Mouse (Mus musculus) urinary bladder, adult 2 months (tissue): ENCODE measurements around the gene Rnf220. TPM values are rescaled to one million over a fixed set of nuclear protein-coding genes. Genes with fewer than 3 reads are reported as not detected.
"Not testable (repeated sequence)": the region's sequence is repeated elsewhere in the genome, so short reads cannot be mapped to it uniquely, and the experiment has no call there.

Experiments used
- DNase-seq: peaks from one replicate; pipeline ENCODE4 v3.0.0; 2022; ENCODE audit warnings: low spot score
- polyA plus RNA-seq: library from polyadenylated mRNA; depleted of rRNA; stranded (reverse); fragments of >200 nt; gene quantifications from 2 replicates; pipeline ENCODE4 v1.2.3, GENCODE M21; 2012

The Rnf220 gene
- polyA plus RNA-seq, 1 experiment, result 66.2 TPM

DNA sequence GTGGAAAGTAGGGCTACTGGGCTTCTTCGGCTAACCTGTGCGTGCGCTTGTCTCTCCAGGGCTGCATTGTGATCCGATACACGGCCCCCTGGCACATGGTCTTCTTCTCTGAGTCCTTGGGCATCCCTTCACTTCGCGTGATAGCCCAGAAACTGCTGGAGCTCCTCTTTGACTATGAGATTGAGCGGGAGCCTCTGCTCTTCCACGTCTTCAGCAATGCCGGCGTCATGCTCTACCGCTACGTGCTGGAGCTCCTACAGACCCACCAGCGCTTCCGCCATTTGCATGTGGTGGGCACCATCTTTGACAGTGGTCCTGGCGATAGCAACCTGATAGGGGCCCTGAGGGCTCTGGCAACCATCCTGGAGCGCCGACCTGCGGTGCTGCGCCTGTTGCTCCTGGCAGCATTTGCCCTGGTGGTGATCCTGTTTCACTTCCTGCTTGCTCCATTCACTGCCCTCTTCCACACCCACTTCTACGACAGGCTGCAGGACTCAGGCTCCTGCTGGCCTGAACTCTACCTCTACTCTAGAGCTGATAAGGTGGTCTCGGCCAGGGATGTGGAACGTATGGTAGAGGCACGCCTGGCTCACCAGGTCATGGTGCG is 228.9 kb downstream of the Rnf220 start:
- DNase-seq, result no peak

DNA sequence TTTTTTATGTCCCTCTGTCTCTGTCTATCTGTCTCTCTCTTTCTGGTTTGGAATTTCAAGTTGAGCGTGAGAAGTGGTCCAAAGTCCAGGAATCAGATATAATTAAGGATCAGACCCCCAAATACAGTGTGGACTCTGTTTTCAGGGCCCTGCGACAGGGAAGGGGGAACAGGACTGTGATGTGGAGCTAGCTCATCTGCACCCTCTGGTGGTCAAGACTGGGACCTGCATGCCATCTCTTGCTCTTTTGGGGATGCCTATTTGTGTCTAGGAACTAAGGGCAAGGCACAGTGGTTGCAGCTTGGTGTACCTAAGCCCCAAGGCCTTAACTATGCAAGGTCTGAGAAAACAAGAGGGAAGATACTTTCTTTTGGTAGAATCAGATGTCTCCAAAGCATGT is 229.6 kb downstream of the Rnf220 start:
- no peak for DNase-seq

DNA sequence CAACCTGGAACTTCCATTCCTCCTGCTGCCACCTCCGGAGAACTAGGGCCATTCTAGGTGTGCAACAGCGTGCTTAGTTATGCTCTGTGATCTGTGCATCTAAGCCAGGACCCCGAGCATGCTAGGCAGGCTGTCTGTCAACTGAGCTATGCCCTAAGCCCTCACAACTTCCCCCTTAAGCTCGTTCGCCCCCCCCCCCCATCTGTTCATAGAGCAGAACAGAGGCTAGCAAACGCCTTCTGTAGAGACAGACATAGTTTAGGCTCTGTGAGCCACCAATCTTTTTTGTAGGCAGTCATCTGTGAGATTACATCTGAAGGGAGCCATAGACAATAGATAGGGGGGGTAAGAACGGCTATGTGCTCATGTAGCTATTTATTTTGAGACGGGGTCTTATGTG is 233.9 kb downstream of the Rnf220 start:
- no peak for DNase-seq

DNA sequence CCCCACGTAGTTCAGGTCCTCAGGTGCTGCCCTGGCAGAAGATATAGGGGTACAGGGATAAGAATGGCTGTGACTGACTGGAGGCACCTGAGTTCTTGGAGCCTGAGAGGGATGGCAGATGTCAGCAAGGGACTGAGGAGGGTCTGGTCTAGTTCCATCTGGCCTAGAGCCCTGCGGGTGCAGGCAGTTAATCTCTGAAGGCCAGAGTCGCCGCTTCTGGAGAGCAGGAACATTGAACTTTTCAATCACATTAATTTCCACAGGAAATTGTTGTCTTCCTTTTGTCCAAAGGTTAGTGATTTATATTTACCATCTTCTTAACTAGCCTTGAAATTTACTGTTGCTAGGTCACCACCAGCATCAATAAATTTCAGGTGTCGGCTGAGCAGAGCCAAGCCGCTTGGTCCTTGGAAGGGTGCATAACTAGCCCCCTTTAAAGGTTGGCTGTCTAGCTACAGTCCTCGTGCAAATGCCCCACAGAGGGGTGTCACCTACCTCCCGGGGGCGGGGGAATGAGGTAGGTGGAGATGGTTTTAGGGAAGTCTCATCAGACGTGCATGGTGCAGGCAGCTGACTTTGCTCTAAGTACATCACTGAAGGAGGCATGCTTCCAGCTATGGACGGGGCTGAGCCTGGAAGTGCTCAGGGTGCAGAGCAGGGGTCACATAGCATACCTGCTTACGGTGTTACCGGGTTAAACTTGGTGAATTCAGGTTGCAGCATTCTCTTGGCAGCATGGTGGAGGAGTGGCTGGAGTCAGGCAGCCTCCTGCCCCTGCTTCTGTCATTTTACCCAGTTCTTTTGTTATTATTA is 234.5 kb downstream of the Rnf220 start:
- DNase-seq, result no peak

DNA sequence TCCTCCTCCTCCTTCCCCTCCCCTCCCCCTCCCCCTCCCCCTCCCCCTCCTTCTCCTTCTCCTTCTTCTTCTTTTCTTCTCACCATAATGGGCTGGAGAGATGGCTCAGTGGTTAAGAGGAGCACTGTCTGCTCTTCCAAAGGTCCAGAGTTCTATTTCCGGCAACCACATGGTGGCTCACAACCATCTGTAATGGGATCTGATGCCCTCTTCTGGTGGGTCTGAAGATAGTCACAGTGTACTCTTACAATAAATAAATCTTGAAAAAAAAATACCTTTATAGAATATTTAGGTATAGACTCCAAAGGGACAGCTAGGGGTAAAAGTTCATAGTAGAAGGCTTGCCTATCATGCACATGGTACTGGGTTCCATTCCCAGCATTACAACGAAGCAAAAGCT is 235.6 kb downstream of the Rnf220 start:
- DNase-seq, result no peak

DNA sequence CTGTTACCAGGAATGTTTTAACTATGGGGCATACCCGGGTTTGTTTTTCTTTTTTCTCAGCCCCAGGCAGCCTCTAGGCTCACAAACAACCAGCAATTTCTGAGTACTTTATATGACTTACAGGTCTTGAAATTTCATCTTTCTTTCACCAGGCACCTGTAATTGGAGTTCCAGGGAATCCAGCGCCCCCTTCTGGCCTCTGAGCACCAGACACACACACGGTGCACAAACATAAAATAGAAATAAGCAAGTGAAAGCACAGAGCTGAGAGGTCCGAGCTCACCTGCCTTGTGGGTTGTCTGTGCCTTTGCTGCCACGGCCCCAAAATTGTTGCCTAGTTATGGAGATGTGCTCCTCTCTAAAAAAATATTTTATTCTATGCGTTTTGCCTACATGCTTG is 236.9 kb downstream of the Rnf220 start:
- DNase-seq, result not testable (repeated sequence)

DNA sequence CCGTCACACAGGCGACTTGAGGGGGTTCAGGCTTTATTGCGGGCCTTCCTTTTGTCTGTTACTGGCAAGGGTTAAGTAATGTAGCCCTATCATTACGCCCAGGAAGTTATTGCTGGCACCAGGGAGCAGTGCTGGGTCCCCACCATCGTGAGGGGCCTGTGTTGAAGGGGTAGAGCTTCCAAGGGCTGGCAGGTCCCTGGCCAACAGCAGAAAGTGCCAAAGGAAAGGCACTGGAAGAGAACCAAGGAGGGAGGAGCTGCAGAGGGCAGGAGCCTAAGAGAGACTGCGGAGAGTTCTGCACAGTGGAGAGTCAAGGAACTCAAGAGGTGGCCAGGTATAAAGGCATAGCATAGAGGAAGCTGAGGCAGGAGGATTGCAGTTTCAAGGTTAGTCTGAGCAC is 242.2 kb downstream of the Rnf220 start:
- no peak for DNase-seq

DNA sequence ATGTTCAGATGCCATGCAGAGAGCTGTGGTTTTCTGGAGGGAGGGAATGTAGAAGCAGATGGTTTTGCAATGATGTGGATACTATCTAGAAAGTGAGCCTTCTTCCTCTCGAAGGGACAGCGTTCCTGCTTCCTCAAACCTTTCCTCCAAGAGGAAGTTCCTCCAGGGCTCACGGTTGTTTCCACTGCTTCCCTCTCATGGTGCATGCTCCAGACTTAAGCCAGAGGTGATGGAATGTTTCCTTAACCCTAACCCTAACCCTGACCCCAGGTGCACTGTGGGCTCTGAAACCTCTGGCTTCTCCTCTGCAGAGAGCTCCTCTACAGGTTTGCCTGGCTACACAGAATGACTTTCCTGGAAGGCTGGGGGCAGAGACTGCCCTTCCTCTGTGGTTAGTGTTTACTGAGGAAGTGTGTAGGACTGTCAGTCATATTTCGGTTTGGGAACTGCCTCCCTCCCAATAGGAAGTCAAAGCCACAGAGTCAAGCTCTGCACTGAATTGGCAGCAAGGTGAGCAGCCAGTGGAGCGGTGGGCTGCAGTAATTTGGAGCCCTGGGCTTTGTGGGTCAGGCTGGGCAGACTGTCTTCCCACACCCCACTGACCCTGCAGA is 242.7 kb downstream of the Rnf220 start:
- DNase-seq, result no peak

DNA sequence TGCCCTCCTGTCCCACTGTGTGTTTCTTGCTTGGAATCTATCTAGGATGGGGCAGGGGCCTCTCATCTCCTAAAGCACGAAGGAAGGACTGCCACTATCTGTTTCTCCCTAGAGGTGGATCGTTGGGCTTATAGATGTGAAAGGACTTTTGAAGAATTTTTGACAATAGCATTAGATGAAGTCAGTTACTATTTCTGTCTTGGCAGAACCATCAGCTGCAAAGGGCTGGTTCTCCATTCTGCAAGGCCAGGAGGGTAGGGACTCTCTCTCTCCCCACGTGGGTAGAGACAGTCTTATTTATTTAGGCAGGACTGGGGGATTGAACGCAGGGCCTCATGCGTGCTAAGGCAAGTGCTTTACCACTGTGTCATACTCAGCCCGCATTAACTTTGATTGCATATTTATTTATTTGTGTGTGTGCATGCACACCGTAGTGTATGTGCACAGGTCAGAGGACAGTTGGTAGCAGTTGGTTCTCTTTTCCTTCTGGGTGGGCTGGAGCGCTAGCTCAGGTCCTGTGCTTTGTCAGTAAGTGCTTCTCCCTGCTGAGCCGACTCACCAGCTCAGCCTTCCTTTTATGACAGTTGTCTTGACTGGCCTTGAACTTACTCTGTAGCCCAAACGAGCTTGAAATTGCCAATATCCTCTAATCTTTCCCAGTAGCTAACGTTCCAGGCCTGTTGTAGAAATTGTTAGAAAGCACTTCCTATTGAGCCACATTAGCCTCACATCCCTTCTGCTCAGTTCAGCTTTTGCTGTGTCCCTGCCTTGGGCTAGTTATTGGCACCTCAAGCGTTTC is 243.4 kb downstream of the Rnf220 start:
- no peak for DNase-seq

DNA sequence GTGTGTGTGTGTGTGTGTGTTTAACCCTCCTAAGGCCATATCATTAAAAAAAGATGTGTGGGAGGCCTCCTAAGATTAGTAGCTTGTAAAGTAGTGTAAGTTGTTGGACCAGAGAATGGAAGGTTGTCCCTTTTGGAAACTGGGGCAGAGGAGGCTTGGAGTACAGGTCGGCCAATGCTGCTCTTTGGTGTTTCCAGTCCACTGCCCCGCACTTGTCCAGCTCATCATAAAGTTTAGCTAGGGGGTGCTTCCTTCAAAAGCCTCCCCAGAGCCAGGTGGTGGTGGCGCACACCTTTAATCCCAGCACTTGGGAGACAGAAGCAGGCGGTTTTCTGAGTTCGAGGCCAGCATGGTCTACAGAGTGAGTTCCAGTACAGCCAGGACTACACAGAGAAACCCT is 244.1 kb downstream of the Rnf220 start:
- DNase-seq, result no peak

DNA sequence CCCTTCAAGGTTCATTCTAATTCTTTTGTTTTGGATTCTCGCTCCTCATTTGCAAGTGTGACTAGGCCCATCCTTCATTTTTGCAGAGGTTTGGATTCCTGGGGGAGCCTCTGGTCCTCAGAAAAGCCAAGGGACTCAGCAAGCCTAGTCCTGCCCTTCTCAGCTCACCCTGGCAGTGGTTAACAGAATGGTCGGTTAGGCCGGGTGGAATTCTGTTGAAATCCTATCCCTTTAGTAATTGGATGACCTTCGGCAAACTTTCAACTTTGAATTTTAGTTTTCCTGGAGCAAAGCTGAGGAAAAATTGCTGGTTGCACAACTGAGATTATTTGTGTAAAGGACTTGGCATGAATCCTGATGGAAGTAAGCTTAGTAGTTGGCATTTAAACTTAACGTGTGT is 244.5 kb downstream of the Rnf220 start:
- no peak for DNase-seq

DNA sequence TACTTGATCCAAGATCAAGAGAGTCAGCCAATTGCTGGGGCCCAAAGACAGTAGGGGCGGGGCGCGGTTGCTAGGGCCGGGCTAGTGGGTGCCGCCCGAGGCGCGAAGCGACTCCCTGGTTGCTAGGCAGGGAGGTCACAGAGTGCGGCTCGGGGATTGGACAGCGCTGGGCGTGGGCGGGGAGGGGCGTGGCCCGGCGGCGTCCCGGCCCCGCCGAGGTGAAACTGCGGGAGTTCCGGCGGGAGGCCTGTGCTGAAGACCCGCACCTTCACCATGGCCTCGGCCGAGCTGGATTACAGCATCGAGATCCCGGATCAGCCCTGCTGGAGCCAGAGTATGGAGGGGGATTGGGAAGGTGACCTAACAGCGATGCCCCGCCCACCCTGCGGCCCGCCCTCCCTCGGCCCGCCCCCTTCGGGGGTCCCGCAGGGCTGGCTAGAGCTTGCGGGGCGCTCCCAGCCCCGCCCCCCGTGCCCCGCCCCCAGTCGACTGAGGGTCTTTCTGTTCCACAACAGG is 245.0 kb downstream of the Rnf220 start, which contains the start of the genes Tmem53 and Armh1:
Tmem53 (plus strand) TSS at position 151 of the 516 bp plus-strand sequence.
Armh1 (minus strand) TSS at position 325 of the 516 bp plus-strand sequence.
- DNase-seq, result peak; percentile 77

DNA sequence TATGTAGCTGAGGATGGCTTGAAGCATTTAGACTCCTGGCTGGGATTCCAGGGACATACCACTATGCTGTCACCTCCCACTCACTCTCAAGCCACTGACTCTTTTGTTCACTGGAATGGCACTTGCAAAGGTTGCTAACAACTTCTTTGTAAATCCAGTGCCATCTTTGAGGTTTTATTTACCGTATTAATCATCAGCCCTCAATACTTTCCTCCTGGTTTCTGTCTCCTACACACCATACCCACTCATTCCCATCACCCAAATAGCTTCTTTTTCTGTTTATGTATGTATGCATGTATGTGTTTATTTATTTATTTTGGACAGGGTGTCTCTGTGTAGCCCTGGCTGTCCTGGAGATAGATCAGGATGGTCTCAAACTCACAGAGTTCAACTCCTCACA is 245.9 kb downstream of the Rnf220 start:
- no peak for DNase-seq

DNA sequence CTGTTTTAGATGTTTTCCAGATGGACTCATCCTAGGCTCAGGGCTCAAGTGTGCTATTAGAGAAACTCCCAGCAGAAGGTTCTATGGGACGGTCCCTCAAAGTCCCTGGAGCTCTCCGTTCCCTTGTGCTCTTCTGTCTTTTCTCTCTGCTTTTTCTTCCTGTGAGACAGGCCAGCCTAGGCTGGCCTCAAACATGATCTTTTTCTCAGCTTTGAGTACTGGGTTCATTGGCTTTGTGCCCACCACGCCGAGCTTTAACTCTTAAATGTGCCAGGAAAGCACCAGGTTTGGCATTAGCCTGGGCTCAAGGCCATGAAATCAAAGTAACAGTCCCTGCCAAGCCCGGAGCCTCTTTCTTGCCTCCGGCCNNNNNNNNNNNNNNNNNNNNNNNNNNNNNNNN is 256.0 kb downstream of the Rnf220 start:
- no peak for DNase-seq

DNA sequence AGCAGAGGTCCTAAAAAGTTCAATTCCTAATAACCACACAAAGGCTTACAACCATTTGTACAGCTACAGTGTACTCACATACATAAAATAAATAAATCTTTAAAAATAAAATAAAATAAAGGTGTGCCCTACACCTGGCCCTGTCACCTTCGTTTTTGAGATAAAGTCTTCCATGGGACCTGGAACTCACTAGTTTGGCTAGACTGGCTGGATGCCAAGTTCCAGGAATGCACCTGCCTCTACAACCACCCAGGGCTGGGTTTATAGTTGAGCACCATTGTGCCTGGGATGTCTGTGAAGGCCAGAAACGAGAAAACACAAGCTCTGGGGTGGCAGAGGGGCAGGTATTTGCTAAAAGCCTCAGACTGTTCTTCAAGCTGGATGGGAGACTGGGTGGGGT is 257.7 kb downstream of the Rnf220 start:
- DNase-seq, result no peak

DNA sequence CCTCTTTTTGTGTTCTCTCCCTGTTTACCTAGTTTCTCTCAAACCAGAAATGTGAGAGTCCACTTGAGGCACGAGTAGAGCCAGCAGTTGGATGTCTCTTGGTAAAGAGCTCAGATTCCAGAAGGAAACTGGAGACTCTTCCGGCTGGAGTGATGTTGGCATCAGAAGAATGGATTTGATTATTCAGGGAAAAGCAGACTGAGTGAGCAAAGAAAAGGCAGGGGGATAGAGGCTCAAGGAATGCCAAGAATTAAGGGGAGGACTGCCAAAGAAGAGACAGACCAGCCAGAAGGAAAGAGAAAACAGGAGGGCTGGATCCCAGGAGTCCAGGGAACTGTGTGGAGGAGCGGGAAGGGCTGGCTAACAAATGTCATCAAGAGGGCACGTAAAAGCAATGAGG is 261.0 kb downstream of the Rnf220 start:
- no peak for DNase-seq

DNA sequence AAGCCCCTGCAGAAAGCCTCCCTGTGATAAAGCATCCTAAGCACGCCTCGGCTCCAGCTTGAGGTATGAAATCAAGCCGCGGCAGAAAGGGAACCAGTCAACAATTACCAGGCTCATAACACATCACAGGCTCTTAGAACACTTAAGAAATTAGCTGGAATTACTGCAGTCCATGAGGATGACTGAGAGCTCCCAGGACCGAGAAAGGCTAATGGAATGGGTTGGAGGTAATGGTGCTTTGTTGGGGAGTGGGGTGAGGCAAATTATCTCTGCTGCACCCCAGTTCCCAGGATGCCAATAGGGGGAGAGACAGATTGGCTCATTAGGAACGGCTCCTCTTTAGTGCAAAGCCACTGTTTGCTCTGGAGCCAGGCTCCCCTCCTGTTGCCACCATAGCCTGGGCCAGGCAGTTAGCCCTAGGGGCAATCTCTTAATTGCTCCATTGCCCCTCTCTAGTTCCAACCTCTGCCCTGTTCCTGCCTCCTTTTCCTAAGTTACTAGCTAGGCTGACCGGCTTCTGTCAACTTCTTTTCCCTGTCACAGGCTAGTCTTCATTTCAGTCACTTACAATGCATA is 262.6 kb downstream of the Rnf220 start:
- no peak for DNase-seq

DNA sequence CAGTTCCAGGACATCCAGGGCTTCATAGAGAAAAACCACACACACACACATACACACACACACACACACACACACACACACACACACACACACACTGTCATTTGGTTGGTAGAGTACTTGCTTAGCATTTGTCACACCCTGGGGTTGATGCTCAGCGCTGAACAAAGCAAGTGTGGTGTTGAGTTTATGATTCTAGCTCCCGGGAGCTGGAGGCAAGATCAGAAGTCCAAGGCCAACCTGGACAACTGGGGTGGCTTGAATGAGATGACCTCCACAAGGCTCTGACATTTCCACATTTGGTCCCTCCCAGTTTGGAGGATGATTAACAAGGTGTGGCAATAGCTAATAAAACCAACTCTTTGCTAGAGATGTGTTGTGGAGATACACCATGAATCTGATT is 265.6 kb downstream of the Rnf220 start:
- no peak for DNase-seq

DNA sequence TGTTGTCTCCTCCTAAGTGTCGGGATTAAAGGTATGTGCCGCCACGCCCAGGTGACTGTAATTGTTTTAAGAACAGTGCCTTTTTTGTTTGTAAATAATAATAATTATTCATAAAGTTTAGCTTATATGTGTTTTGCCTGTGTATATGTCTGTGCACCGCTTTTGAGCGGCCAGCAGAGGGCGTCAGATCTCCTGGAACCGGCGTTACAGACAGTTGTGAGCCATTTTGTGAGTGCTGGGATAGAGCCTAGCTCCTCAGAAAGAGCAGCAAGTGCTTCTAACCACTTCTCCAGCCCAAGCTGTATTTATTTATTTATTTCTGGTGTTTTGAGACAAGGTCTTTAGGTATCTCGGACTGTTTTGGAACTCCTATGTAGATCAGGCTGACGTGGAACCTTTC is 266.5 kb downstream of the Rnf220 start:
- no peak for DNase-seq

DNA sequence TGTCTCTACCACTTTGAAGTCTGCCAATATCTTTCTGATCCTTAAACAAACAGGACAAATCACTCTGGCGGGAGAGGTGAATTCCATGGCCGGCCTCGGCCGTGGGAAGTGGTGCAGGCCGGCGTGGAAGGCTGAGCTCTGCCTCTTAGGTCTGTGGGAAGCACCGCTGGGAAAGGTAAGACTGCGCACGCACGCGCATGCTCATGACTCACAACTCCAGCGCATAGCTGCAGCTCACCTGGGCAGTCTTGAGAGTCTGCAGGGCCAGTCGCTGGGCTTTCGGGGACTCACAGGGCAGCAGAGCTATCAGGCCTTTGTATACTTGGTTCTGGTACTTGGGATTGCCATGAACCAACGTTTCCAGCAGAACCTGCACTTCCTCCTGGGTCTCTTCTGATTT is 267.3 kb downstream of the Rnf220 start:
- no peak for DNase-seq

DNA sequence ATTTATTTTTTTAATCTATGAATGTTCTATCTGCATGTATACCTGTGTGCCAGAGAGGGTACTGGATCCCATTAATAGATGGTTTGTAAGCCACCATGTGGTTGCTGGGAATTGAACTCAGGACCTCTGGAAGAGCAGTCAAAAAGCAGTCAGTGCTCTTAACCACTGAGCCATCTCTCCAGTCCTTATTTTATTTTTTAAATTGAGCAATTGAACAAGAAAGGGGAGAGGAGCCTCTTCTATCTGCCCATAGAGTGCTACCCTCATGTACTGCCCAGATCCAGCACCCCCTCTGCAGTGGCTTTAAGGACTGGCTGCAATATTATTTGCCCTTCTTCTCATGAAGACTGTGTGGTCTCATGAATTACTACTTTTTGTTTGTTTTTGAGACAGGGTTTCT is 271.6 kb downstream of the Rnf220 start:
- DNase-seq, result no peak

DNA sequence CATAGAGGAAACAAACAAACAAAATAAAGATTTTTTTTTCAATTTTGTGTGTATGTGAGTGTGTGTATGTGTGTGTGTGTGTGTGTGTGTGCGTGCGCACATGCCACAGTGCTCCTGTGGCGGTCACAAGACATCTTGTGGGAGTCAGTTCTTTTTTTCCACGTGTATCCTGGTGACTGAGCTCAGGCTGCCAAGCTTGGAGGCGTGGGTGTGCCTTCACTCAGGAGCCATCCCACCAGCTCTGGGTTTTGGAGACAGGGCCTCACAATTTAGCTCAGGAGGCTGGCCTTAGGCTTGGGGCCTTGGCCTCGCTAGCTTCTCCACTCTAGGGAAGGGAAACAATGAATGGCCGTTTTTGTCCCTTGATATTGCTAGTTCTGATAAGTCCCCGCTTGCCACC is 272.7 kb downstream of the Rnf220 start:
- DNase-seq, result no peak
